Mouse (Mus musculus): ENCODE measurements around the gene Lrrc8c. TPM values are rescaled to one million over a fixed set of nuclear protein-coding genes. Genes with fewer than 3 reads are reported as not detected.

Gene Lrrc8c
- total RNA-seq, 2 experiments from 2014 or later, result 5.5 to 35.9 TPM

DNA sequence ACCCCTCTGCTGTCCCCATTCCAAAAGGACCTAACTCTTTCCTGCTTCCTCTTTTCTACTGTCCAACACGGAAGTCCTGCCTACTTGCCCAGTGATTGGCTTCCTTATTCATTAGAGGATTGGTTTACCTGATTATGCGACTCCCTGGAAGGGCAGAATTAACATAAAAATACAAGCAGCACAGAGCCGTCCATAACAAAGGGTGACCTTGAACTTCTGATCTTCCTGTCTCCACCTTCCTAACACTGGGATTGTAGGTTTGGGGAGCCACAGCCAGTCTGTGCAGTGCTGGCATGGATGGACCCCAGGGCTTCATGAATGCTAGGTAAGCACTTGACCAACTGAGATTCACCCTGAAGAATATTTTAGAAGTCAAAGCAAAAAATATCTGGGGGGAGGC, 25.9 kb downstream of the Lrrc8c start:
- 0 out of 2 replicates have a peak, but pooled peaks have one; percentile 26 for ATAC-seq (replicated peaks; ENCODE audit: poor library complexity)

DNA sequence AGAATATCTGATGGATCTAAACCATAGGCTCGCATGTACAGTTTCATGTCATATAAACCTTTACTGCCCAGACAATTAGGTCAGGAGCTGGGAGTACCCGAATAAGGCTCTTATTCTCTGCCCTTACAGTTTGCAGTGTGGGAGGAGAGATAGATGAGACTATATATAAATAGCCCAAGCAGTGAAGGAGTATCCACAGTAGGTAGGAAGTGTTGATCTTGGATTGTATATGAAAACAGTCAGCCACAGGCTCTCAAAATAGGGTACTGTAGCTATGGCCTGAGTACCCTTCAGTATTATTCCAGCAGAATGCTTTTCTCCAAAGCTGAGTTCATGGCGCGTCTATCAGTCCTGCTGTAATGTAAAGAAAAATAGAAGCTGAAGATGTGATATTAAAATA, 27.9 kb downstream of the Lrrc8c start:
- ATAC-seq (replicated peaks; ENCODE audit: poor library complexity), result no peak

DNA sequence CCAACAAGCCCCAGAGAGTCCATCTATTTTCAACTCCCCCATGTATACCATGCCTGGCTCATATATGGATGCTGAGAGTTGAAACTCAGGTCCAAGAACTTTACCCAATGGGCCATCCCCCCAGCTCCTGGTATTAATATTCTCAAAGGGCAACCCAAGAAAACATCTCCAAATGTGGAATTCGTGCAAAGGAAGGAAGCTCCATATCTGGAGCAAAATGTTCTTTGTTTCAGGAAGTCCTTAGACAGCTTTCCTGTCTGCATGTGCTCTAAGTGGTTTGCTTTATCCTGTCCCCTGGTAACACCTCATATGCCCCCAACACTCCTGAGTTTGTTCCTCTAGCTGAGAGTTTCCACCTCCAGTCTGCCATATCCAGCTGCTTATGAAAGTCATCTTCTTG, 32.6 kb downstream of the Lrrc8c start:
- no peak for ATAC-seq (replicated peaks; ENCODE audit: poor library complexity)

DNA sequence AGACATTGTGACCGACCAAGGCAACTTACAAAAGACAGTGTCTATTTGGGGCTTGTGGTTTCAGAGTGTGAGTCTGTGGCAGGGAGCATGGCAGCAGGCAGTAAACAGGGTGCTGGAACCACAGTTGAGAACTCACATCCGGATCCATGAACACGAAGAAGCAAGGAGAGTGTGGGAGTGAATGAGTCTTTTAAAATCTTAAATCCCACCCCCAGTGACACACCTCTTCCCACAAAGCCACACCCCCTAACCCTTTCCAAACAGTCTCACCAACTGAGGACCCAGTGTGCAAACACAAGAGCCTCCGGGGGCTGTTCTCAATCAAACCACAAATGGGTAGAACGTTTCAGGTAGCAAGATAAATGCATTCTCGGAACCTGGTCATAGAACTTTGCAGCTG, 37.1 kb downstream of the Lrrc8c start:
- ATAC-seq (replicated peaks; ENCODE audit: poor library complexity), result no peak

DNA sequence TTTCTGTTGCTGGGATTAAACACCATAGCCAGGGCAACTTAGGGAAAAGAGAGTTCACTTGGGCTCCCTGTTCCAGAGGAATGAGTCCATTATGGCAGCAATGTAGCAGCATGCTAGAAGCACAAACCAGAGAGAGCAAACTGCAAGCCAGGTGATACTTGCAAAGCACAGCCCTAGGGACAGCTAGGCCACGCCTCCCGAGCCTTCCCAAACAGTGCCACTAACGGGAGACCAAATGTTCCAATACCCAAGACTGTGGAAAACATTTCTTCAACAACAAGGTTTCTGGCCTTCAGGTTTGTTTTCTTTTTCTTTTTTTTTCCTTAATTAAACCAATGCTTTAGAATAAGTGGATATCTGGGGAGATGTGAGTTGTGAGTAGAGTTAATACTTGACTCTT, 38.2 kb downstream of the Lrrc8c start:
- ATAC-seq (replicated peaks; ENCODE audit: poor library complexity), result no peak

DNA sequence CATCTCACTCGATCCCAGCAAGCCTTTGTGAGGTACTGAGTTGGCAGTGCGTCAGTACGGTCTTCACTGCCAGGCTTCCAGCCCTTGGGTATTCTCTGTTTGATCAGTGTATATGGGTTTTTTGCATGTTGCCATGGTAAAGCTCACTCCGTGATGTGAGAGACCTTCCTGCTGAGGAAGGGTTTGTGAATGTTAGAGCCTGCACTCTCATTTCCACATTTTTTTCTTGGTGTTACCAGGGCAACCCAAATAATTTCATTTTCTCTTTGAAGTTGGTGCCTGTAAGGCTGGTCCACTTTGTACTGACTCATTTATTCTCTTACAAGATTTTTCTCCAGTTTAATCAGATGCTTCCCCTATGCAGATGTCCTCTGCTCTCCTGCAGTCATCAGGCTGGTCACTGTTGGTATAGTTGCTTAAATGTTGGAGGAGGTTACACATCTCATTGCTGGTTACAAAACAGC, 38.6 kb downstream of the Lrrc8c start:
- ATAC-seq (replicated peaks; ENCODE audit: poor library complexity), result peak; percentile 67

DNA sequence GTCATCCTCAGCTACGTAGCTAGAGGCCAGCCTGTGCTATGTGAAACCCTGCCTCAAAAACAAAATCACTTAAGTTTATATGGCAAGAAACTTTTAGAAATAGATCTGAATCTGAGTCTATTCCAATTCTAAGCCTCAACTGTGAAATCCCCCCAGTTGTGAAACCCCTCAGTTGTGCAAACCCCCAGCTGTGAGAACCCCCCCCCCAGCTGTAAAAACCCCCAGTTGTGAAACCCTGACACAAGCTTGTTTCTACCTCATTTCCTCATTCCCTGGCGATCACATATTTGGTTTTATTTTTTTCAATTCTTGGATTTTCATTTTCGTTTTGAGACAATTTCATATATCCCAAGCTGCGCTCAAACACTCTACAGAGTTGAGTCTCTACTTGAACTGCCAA, 39.3 kb downstream of the Lrrc8c start:
- peak; percentile 69 for ATAC-seq (replicated peaks; ENCODE audit: poor library complexity)

DNA sequence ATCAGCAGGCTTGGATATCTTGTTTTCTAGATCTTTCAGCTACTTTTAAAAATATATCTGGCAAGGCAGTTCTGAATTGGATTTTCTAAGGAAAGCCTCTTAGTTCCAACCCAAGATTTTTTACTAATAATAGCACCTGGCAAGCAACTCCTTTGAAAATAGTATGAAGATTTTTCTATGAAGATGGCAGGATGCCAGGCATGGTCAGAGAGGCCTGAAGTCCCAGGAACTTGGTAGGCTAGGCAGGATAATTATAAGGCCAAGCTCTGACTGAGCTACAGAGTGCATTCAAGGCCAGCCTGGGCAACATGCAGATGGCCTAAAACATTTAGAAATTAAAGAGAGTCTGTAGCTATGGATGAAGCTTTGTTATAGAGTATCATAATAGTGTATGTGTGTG, 42.7 kb downstream of the Lrrc8c start:
- no peak for ATAC-seq (replicated peaks; ENCODE audit: poor library complexity)

DNA sequence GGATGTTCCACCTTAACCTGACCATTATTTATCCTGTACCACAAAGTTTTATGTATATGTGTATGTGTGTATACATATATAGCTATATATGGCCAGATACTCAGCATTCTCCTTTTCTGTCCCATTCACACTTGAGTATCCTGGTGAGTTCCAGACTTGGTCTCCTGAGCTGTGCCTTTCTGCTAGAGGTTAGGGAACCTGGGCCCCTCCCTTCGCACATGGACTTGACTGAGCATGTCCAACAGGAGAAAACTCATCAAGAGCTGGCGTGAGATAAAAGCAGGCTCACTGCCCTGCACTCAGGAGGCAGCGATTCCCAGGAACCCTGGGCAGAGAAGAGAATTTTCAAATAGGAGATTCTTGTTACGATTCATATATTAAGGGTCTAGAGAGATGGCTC, 45.6 kb downstream of the Lrrc8c start:
- no peak for ATAC-seq (replicated peaks; ENCODE audit: poor library complexity)

DNA sequence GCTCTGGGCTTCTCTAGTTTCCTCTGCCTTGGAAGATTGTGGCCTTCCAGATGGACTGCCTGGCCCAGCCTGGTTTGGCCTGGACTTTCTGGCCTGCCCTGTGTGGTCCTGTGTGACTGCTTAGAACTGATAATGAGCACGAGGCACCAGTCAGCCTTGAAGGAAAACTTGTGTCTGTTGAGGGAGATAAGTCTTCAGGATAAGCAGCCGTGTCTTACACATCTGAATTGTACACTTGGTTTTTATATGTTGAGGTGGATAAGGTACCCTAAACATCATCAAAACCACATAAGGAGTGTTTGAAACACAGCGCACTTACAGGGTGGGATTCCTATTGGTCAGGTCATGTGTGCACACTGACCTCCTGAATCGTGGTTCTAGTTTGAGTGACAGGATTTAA, 46.6 kb downstream of the Lrrc8c start:
- ATAC-seq (replicated peaks; ENCODE audit: poor library complexity), result peak; percentile 89

DNA sequence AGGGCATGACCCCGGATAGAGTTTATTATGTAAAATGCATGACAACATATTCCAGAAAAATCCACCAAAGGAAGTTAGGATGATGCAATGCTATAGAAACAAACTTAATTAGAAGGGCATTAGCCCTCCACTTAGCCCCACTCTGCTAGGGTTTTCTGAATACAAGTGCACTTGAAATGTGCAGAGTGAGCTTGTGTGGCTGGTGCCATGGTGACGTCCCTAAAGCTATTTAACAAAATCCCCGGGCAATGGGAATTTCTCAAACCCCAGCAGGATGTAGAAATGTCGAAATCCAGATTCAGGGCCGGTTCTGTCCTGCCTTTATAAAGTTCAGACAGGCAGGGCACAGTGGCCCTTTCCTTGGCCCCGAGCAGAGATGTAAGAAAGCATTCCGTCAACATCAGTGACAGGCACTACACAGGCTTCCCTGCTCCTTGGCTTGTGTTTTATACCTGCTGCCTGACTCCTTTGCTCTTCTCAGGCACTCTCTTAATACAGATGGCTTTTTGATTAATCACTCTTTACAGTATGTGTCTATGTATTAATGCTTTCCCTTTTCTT, 47.7 kb downstream of the Lrrc8c start:
- ATAC-seq (replicated peaks; ENCODE audit: poor library complexity), result no peak

DNA sequence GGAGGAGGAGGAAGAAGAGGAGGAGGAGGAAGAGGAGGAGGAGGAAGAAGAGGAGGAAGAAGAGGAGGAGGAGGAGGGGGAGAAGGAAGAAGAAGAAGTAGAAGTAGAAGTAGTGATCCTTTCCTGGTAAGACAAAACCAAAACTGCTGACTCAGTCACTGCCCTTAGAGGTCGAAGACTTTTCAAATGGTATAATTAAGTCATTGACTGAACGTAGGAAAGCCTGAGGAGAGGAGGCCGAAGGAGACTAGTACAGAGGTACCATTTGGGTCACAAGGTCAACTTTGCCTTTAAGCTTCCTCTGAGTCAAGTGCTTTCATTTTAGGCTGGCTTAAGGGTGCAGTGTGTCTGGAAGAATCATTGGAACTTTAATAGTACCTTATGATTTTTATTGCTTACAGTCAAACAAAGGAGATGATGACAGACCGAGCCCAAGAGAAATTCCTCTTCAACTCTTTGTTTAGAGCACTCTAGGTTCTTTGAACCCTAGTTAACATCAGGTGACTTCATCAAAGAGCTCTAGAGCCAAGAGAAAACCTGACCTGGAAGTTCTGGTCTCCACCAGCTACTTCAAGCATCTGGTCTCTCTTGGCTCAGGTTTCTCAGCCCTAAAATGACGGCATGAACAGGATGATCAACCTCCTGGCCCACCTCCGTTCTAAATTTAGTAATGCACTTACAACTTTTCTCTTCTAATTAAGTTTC, 49.0 kb downstream of the Lrrc8c start:
- ATAC-seq (replicated peaks; ENCODE audit: poor library complexity), result no peak

DNA sequence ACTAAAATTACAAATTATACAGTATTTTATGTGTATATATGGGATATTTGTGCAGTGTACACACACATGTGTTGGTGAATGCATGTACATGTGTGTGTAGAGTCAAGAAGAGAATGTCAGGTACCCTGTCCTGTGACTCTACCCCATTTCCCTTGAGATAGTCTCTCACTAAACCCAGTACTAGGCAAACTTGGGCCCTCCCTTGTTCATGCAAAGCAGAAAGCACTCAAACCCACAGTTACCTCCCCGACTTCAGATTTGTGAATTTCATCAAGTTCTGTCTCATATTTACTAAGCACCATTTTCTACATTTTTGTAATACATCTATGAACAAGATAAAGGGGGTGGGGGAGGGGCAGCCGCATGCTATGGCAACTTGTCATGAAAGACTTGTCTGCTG, 50.0 kb downstream of the Lrrc8c start:
- ATAC-seq (replicated peaks; ENCODE audit: poor library complexity), result no peak

DNA sequence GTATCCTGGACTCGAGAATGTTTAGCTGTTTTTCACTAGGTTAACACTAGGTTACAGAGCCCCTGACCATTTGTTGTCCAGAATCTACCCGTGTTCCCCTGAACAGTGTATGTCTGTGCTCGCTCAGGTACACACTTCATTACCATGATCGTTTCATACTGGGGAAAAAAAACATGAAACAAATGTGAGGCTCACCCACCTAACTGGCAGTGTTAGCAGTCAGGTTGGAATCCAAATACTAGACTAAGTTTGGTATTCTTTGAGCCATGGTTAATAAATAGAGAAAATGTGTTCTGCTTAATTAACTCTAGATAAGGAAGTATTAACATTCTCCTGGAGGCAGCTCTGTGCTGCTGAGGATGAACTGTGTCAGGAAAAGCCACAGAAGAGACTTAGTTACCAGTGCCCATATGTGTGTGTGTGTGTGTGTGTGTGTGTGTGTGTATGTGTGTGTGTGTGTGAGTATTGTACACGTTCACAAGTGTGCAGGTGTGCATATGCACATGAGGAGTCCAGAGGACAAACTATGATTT, 53.0 kb downstream of the Lrrc8c start:
- ATAC-seq (replicated peaks; ENCODE audit: poor library complexity), result no peak

DNA sequence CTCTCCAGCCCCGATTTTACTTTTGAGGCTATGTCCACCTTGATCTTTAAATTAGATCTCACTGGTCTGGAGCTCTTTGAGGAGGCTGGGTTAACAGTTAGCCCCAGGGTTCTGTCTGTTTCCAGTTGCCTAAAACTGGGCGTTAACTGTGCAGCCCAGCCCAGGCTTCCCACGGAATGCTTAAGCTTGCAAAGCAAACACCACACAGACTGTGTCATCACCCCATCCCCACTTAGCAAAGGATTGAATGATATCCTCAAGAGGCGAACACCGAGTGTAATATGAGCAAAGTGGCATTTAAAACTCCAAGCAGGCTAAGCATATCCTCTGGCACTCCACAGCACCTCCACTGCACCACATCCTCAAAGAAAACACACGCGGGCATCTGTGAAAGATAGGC, 53.7 kb downstream of the Lrrc8c start:
- no peak for ATAC-seq (replicated peaks; ENCODE audit: poor library complexity)

DNA sequence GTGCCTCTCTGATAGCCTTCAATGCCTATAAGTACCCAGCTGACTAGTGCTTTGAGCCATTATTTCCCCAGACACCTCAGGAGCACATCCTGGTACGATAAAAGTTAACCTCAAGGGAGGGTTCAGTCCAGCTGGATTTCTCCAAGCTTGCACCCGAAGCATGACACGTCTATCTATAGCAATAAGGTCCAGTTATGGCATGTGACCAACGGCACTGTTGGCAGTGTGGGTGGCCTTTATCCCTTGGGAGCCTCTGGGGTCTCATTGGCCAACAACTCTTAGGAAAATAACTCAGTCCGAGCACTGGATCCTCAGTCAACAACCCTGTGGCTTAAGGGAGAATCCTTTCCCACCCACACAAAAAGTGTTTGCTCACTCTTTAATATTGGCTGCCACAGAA, 55.6 kb downstream of the Lrrc8c start:
- no peak for ATAC-seq (replicated peaks; ENCODE audit: poor library complexity)

DNA sequence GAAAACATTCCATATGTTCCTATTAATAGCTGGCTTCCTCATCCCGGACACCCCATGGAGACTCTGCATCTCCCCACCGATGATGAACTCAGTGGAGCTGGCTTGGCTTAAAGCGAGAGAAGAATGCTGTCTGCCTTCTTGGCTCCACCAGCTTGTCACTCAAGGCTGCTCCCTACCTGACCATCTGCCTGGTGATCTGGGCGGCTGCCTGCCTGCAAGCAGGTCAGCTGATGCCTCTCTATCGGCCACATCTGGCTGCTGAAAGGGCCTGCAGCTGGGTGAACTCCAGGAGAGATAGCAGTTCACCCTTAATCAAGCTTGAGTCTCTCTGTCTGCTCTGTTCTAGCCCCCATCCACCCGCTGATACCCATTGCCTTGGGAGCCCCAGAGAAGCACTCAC, 56.7 kb downstream of the Lrrc8c start:
- peak; percentile 92 for ATAC-seq (replicated peaks; ENCODE audit: poor library complexity)

DNA sequence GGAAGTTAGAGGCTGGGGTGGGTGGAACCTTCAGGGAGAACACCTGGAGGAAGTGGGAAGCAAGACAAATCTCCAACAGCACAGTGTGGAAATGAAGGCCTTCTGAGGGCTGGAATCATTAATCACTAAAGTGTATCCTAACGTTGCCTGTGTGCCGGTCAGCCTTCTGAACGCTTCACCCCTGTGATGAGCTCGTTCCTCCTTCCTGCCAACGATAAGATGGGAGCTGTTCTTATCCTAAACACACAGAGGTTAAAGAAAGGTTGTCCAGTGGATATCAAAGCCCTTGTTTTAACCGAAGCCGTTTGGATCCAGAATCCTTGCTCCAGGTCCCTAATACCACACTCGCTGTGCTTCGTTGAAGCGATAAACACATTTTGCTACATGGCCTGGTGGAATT, 61.7 kb downstream of the Lrrc8c start:
- ATAC-seq (replicated peaks; ENCODE audit: poor library complexity), result no peak

DNA sequence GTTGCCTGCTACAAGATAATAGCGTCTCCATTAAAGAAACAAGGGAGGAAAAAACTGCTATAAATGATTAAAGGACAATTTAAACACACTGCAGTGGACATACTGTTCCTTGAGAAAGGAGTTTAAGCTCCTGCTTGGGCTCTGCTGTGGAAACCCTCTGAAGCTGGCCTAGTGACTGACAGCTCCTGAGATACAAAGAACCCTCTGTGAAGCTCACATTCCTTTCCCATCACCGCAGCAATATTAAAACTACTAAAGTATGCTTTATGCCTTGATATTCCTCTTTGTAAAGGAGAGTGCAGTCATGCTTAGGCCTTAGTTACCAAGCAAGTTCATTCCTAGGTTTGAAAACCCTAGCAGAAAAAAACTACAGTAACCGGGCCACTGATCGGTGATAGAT, 66.7 kb downstream of the Lrrc8c start:
- no peak for ATAC-seq (replicated peaks; ENCODE audit: poor library complexity)

DNA sequence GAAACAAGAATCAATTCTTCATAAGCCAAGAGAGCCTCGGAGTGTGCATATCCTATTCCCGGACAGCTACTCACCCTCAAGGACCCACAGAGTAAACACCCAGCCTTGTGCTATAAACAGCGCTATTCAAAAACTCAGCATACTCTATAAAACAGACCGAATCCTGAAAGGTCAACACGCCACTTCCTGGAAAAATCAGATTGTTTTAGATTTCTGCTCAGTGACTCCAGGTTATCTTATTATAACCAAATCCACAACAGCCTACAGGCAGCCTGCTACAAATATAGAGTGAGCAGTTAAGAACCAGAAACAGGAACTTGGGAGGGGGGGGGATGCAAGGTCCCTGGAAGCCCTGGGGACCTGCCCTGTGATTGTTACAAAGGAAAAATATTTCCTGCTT, 67.5 kb downstream of the Lrrc8c start:
- ATAC-seq (replicated peaks; ENCODE audit: poor library complexity), result peak; percentile 63

DNA sequence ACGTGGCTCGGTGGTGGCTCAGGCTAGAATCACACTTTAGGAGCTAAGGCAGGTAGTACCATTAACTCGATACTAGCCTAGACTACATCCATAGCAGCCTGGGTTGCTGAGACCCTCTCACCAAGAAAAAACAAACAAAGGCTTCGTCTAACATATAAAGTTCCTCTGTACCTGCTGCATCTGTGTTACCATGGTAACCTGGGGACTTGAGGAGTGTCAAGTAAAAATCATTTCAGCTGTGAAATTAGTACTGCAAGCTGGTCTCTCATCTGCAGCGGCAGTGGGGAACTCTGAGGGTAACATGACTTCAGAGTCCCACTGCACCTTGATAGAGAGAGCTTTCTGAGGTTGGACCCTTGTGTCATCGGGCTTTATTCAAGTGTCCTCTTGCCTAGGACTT, 68.3 kb downstream of the Lrrc8c start:
- ATAC-seq (replicated peaks; ENCODE audit: poor library complexity), result no peak

DNA sequence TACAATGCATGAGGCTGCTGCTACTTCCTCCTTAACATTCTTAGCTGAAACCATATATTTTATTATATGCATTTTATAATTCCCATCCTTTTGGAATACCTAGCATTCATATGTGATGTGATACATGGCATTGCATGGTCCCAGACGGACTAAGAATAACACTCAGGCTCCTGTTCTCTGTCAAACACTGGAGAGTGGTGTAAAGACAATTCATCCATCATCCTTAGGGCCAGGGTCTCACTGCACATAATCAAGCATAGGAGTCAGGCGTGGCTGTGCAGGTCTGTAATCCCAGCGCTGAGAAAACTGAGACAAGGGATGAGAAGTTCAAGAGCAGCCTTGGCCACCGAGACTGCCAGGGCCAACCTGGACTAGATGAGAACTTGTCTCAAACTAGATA, 69.5 kb downstream of the Lrrc8c start:
- no peak for ATAC-seq (replicated peaks; ENCODE audit: poor library complexity)

DNA sequence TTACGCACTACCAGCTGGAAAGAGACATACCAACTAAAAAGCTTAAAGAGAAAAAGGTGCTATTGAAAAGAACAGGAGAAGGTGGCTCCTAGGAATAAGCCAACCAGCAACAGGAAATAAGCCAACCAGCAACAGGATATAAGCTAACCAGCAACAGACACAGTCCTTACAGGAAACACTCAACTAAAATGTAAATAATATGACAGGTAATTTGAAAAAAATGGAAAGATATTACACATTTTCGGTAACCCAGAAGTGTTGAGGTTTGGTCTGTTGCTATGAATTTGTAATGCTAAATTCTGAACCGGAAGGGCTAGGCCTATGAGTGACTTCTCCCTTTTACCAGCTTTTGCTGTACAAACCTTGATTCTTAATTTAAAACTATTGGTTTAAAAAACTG, 69.9 kb downstream of the Lrrc8c start:
- no peak for ATAC-seq (replicated peaks; ENCODE audit: poor library complexity)
